Mouse (Mus musculus) megakaryocyte, adult 5-6 weeks (primary cell): ENCODE results near the gene Gm13030. TPM values are rescaled to one million over a fixed set of nuclear protein-coding genes. Genes with fewer than 3 reads are reported as not detected.

ENCODE experiments used
- total RNA-seq, 2 experiments: library from RNA; stranded (forward) in 1 of 2; stranded (reverse) in 1 of 2; fragments of 153-499, 151-499 nt in 1 of 2; fragments of 221-1000, 200-1000 nt in 1 of 2; gene quantifications; 2 replicates each; pipeline versions ENCODE4 v1.2.3 to v1.2.4; 2015 to 2017

Gm13030 gene
- total RNA-seq, 2 experiments from 2014 or later: not detected

Other genes with a start within 250 kb of the Gm13030 start
- not detected in 2 replicates for gene Vwa5b1, start 238.1 kb downstream of the Gm13030 start, total RNA-seq (2015)
- not detected in 2 replicates for gene Vwa5b1, start 238.1 kb downstream of the Gm13030 start, total RNA-seq (2017)
- not detected in 2 replicates for gene Pla2g2c, start 149.2 kb downstream of the Gm13030 start, total RNA-seq (2015)
- not detected in 2 replicates for gene Pla2g2c, start 149.2 kb downstream of the Gm13030 start, total RNA-seq (2017)
- not detected in 2 replicates for gene Ubxn10, start 136.8 kb downstream of the Gm13030 start, total RNA-seq (2015)
- gene Ubxn10, start 136.8 kb downstream of the Gm13030 start, total RNA-seq (2017): not detected in 2 replicates
- not detected in 2 replicates for gene Pla2g2f, start 116.3 kb downstream of the Gm13030 start, total RNA-seq (2015)
- not detected in 2 replicates for gene Pla2g2f, start 116.3 kb downstream of the Gm13030 start, total RNA-seq (2017)
- not detected in 2 replicates for gene Pla2g2d, start 98.2 kb downstream of the Gm13030 start, total RNA-seq (2015)
- not detected in 2 replicates for gene Pla2g2d, start 98.2 kb downstream of the Gm13030 start, total RNA-seq (2017)
- not detected in 2 replicates for gene Pla2g5, start 10.5 kb downstream of the Gm13030 start, total RNA-seq (2015)
- gene Pla2g5, start 10.5 kb downstream of the Gm13030 start, total RNA-seq (2017): not detected in 2 replicates
- gene Pla2g2e, start 4.0 kb upstream of the Gm13030 start, total RNA-seq (2015): not detected in 2 replicates
- gene Pla2g2e, start 4.0 kb upstream of the Gm13030 start, total RNA-seq (2017): not detected in 2 replicates
- 3.3 TPM in 2 replicates for gene Otud3, start 40.0 kb upstream of the Gm13030 start, total RNA-seq (2015)
- 9.5 TPM in 2 replicates for gene Otud3, start 40.0 kb upstream of the Gm13030 start, total RNA-seq (2017)
- not detected in 2 replicates for gene Rnf186, start 93.1 kb upstream of the Gm13030 start, total RNA-seq (2015)
- not detected in 2 replicates for gene Rnf186, start 93.1 kb upstream of the Gm13030 start, total RNA-seq (2017)
- 5.2 and 7.0 TPM in 2 replicates for gene Tmco4, start 98.9 kb upstream of the Gm13030 start, total RNA-seq (2015)
- 17.6 TPM in 2 replicates for gene Tmco4, start 98.9 kb upstream of the Gm13030 start, total RNA-seq (2017)
- not detected in 2 replicates for gene Htr6, start 201.6 kb upstream of the Gm13030 start, total RNA-seq (2015)
- not detected in 2 replicates for gene Htr6, start 201.6 kb upstream of the Gm13030 start, total RNA-seq (2017)
- gene Nbl1, start 219.0 kb upstream of the Gm13030 start, total RNA-seq (2015): not detected in 2 replicates
- 0.15 TPM in 1 of 2 replicates, not detected in the other for gene Nbl1, start 219.0 kb upstream of the Gm13030 start, total RNA-seq (2017)